Mouse (Mus musculus) olfactory bulb, adult 2 months (tissue): Measurements from ENCODE around the gene Strip1.

Experiments used
- CTCF ChIP-seq: fragments of 200-500 bp; IDR thresholded peaks from 2 replicates; pipeline ENCODE4 v1.5.1; 2012; ENCODE audit warnings: low read depth, mild to moderate bottlenecking, low read length, moderate library complexity; ENCODE audit not compliant: insufficient read depth
- POLR2A ChIP-seq: fragments of 200-500 bp; IDR thresholded peaks from 2 replicates; pipeline ENCODE4 v1.6.1; 2012; ENCODE audit warnings: mild to moderate bottlenecking, low read depth, low read length, moderate library complexity; ENCODE audit not compliant: insufficient read depth

DNA sequence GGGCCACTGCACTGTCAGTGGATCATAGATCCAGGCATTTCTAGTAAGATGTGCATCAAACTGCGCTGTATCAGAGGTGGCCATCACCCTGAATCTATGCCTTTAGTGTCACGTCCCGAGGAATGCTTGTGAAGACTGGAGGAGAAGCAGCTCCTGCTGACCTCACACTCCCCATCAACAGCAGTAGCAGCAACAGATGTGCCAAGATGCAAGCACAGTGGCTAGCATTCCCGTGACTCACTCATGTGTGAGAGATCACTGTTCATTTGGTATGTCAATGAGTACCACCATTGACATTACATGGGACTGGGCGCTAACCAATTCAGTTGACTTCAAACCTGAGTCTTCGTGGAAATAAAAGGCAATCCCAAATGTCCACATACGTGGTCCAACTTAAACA is 3.9 kb downstream of the Strip1 start:
- no peak for TF ChIP-seq POLR2A
- no peak for TF ChIP-seq CTCF
